Mouse (Mus musculus): ENCODE results near the gene Taf1b. TPM values are rescaled to one million over a fixed set of nuclear protein-coding genes. Genes with fewer than 3 reads are reported as not detected.

Gene Taf1b
- polyA plus RNA-seq, 1 experiment from 2014 or later: 22.9 TPM

GRCm38 (mm10) chr12:24537201-24537600 is 39.0 kb downstream of the Taf1b start:
- Histone ChIP-seq H3K4me1 (replicated peaks; ENCODE audit: control insufficient read depth, insufficient read depth, low read length) (no peaks in the 10 kb centered on the region), H3K9me3 (ENCODE audit: control insufficient read depth, low read length) (no peaks in the 10 kb centered on the region), H3K4me2 (ENCODE audit: low read length) (no peak overlapping the region), H3K4me3 (ENCODE audit: low read depth, low read length) (no peak overlapping the region), H3K27ac (ENCODE audit: low read depth) (no peak overlapping the region), H3K36me3 (ENCODE audit: control insufficient read depth, insufficient read depth, low read length) (peaks cover 6% of the 10 kb centered on the region; the same call in 1 of the 2 replicates), H3K27me3 (replicated peaks; ENCODE audit: control insufficient read depth, insufficient read depth, low read length) (no peaks in the 10 kb centered on the region), H3K9ac (ENCODE audit: low read length) (no peak overlapping the region)
- 79% methylated on average over 2 of the region's 2 CpGs for WGBS
- no peak for ATAC-seq (replicated peaks; ENCODE audit: low FRiP score, low TSS enrichment, low read depth)
- no peak for DNase-seq (ENCODE audit: low spot score)

DNA sequence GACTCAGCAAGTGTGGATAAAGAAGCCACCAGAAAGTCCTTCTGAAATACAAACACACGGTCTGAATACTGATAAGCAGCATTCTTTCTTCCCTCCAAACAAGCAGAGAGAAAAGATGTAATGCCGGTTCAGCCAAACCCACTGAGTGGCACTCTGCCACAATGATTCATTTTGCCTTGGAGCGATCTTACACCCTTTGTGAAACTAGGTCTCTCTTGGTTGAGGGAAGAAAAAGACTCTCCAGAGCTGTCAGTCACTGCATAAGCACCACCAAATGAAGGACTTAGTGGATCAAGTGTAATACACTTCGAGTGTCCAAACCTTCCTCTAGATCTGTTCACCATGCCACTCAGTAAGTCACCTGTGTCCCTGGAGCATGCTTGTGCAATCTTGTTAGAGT is 39.8 kb downstream of the Taf1b start:
- Histone ChIP-seq H3K4me3 (ENCODE audit: low read depth, low read length) (no peak overlapping the region), H3K27me3 (replicated peaks; ENCODE audit: control insufficient read depth, insufficient read depth, low read length) (no peaks in the 10 kb centered on the region), H3K4me1 (replicated peaks; ENCODE audit: control insufficient read depth, insufficient read depth, low read length) (no peaks in the 10 kb centered on the region), H3K36me3 (ENCODE audit: control insufficient read depth, insufficient read depth, low read length) (peaks cover 6% of the 10 kb centered on the region; the same call in 1 of the 2 replicates), H3K4me2 (ENCODE audit: low read length) (no peak overlapping the region), H3K9ac (ENCODE audit: low read length) (no peak overlapping the region), H3K27ac (ENCODE audit: low read depth) (no peak overlapping the region), H3K9me3 (ENCODE audit: control insufficient read depth, low read length) (no peaks in the 10 kb centered on the region)
- ATAC-seq (replicated peaks; ENCODE audit: low FRiP score, low TSS enrichment, low read depth) (no peak), DNase-seq (ENCODE audit: low spot score) (no peak)
- 82% methylated on average over 4 of the region's 4 CpGs for WGBS

- 79% methylated on average over 16 of the region's 16 CpGs for WGBS
- no peak for ATAC-seq (replicated peaks; ENCODE audit: low FRiP score, low TSS enrichment, low read depth)
- Histone ChIP-seq H3K4me2 (ENCODE audit: low read length) (no peak overlapping the region), H3K9ac (ENCODE audit: low read length) (no peak overlapping the region), H3K36me3 (ENCODE audit: control insufficient read depth, insufficient read depth, low read length) (peaks cover 16% of the 10 kb centered on the region; the same call in 1 of the 2 replicates), H3K4me3 (ENCODE audit: low read depth, low read length) (no peak overlapping the region), H3K9me3 (ENCODE audit: control insufficient read depth, low read length) (no peaks in the 10 kb centered on the region), H3K4me1 (replicated peaks; ENCODE audit: control insufficient read depth, insufficient read depth, low read length) (no peaks in the 10 kb centered on the region), H3K27me3 (replicated peaks; ENCODE audit: control insufficient read depth, insufficient read depth, low read length) (no peaks in the 10 kb centered on the region), H3K27ac (ENCODE audit: low read depth) (no peak overlapping the region)
- no peak for DNase-seq (ENCODE audit: low spot score)
These were observed 43.4 kb downstream of the Taf1b start for GRCm38 (mm10) chr12:24541426-24542154.

DNA sequence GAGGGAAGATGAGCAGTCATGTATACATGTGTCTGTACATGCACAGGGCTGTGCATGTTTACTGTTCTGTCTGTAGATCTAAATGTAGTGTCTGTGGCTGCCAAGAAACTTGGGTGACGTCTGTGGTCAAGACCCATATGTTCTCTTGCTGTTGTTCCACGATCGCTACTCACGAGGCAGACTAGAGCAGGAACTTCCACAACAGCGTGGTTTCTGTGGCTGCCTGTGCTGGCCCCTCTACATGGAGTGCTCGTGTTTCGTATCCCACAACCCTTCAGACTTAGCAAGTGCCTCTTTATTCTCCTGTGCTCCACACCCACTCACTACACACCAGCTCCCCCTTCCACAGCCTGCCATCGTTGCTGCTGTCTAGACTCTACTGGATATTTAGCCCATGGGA is 49.5 kb downstream of the Taf1b start:
- ATAC-seq (replicated peaks; ENCODE audit: low FRiP score, low TSS enrichment, low read depth) (no peak), DNase-seq (ENCODE audit: low spot score) (no peak)
- 80% methylated on average over 8 of the region's 8 CpGs for WGBS
- no peak overlapping the region for H3K27ac ChIP-seq (ENCODE audit: low read depth)
- H3K9ac ChIP-seq (ENCODE audit: low read length): no peak overlapping the region
- no peaks in the 10 kb centered on the region for H3K27me3 ChIP-seq (replicated peaks; ENCODE audit: control insufficient read depth, insufficient read depth, low read length)
- no peaks in the 10 kb centered on the region for H3K4me1 ChIP-seq (replicated peaks; ENCODE audit: control insufficient read depth, insufficient read depth, low read length)
- H3K9me3 ChIP-seq (ENCODE audit: control insufficient read depth, low read length): no peaks in the 10 kb centered on the region
- no peak overlapping the region for H3K4me2 ChIP-seq (ENCODE audit: low read length)
- H3K4me3 ChIP-seq (ENCODE audit: low read depth, low read length): no peak overlapping the region
- H3K36me3 ChIP-seq (ENCODE audit: control insufficient read depth, insufficient read depth, low read length): peaks cover 10% of the 10 kb centered on the region

DNA sequence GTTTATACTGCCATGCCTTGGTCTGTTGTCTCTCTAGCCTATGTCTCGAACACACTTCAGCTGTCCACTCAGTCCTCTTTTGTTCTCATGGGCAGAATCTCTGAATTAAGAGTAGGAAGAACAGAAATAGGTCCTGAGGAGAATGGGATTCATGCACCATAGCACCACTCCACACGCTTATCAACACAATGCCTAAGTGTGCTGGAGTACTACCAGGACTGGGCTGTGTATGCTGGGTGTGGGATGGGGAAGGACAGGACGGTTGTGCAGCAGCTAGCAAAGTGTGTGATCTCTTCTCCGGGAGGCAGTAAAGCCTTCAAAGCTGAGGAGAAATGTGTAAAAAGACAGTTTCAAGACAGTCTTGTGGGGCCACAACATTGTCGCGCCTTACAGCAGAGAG is 50.7 kb downstream of the Taf1b start:
- H3K27me3 ChIP-seq (replicated peaks; ENCODE audit: control insufficient read depth, insufficient read depth, low read length): no peaks in the 10 kb centered on the region
- no peak for DNase-seq (ENCODE audit: low spot score)
- no peaks in the 10 kb centered on the region for H3K4me1 ChIP-seq (replicated peaks; ENCODE audit: control insufficient read depth, insufficient read depth, low read length)
- peaks cover 10% of the 10 kb centered on the region for H3K36me3 ChIP-seq (ENCODE audit: control insufficient read depth, insufficient read depth, low read length)
- WGBS: 90% methylated on average over 6 of the region's 6 CpGs
- no peak overlapping the region for H3K4me2 ChIP-seq (ENCODE audit: low read length)
- ATAC-seq (replicated peaks; ENCODE audit: low FRiP score, low TSS enrichment, low read depth): no peak
- H3K4me3 ChIP-seq (ENCODE audit: low read depth, low read length): no peak overlapping the region
- H3K9ac ChIP-seq (ENCODE audit: low read length): no peak overlapping the region
- H3K9me3 ChIP-seq (ENCODE audit: control insufficient read depth, low read length): no peaks in the 10 kb centered on the region
- H3K27ac ChIP-seq (ENCODE audit: low read depth): no peak overlapping the region

- H3K27ac ChIP-seq (ENCODE audit: low read depth): no peak overlapping the region
- no peaks in the 10 kb centered on the region; the same call in 1 of the 2 replicates for H3K36me3 ChIP-seq (ENCODE audit: control insufficient read depth, insufficient read depth, low read length)
- H3K4me2 ChIP-seq (ENCODE audit: low read length): no peak overlapping the region
- no peaks in the 10 kb centered on the region for H3K9me3 ChIP-seq (ENCODE audit: control insufficient read depth, low read length)
- H3K27me3 ChIP-seq (replicated peaks; ENCODE audit: control insufficient read depth, insufficient read depth, low read length): no peaks in the 10 kb centered on the region
- DNase-seq (ENCODE audit: low spot score) (no peak), ATAC-seq (replicated peaks; ENCODE audit: low FRiP score, low TSS enrichment, low read depth) (no peak)
- H3K4me1 ChIP-seq (replicated peaks; ENCODE audit: control insufficient read depth, insufficient read depth, low read length): no peaks in the 10 kb centered on the region
- no peak overlapping the region for H3K9ac ChIP-seq (ENCODE audit: low read length)
- H3K4me3 ChIP-seq (ENCODE audit: low read depth, low read length): no peak overlapping the region
- WGBS: 79% methylated on average over 2 of the region's 2 CpGs
These were observed 54.4 kb downstream of the Taf1b start for GRCm38 (mm10) chr12:24552531-24552930.

- H3K27ac ChIP-seq (ENCODE audit: low read depth): no peak overlapping the region
- ATAC-seq (replicated peaks; ENCODE audit: low FRiP score, low TSS enrichment, low read depth): no peak
- no peak for DNase-seq (ENCODE audit: low spot score)
- 79% methylated on average over 8 of the region's 8 CpGs for WGBS
- no peaks in the 10 kb centered on the region for H3K9me3 ChIP-seq (ENCODE audit: control insufficient read depth, low read length)
- H3K4me3 ChIP-seq (ENCODE audit: low read depth, low read length): no peak overlapping the region
- no peaks in the 10 kb centered on the region for H3K27me3 ChIP-seq (replicated peaks; ENCODE audit: control insufficient read depth, insufficient read depth, low read length)
- peaks cover 5% of the 10 kb centered on the region; the same call in 1 of the 2 replicates for H3K36me3 ChIP-seq (ENCODE audit: control insufficient read depth, insufficient read depth, low read length)
- no peak overlapping the region for H3K4me2 ChIP-seq (ENCODE audit: low read length)
- no peak overlapping the region for H3K9ac ChIP-seq (ENCODE audit: low read length)
- H3K4me1 ChIP-seq (replicated peaks; ENCODE audit: control insufficient read depth, insufficient read depth, low read length): no peaks in the 10 kb centered on the region
These were observed 57.8 kb downstream of the Taf1b start for GRCm38 (mm10) chr12:24555976-24556375.

- Histone ChIP-seq H3K27me3 (replicated peaks; ENCODE audit: control insufficient read depth, insufficient read depth, low read length) (no peaks in the 10 kb centered on the region), H3K4me1 (replicated peaks; ENCODE audit: control insufficient read depth, insufficient read depth, low read length) (no peaks in the 10 kb centered on the region), H3K36me3 (ENCODE audit: control insufficient read depth, insufficient read depth, low read length) (peaks cover under 1% of the 10 kb centered on the region; the same call in 1 of the 2 replicates), H3K4me2 (ENCODE audit: low read length) (no peak overlapping the region), H3K9ac (ENCODE audit: low read length) (no peak overlapping the region), H3K4me3 (ENCODE audit: low read depth, low read length) (no peak overlapping the region), H3K27ac (ENCODE audit: low read depth) (no peak overlapping the region), H3K9me3 (ENCODE audit: control insufficient read depth, low read length) (no peaks in the 10 kb centered on the region)
- ATAC-seq (replicated peaks; ENCODE audit: low FRiP score, low TSS enrichment, low read depth) (no peak), DNase-seq (ENCODE audit: low spot score) (no peak)
- 83% methylated on average over 7 of the region's 7 CpGs for WGBS
These were observed 65.3 kb downstream of the Taf1b start for GRCm38 (mm10) chr12:24563395-24563960.

DNA sequence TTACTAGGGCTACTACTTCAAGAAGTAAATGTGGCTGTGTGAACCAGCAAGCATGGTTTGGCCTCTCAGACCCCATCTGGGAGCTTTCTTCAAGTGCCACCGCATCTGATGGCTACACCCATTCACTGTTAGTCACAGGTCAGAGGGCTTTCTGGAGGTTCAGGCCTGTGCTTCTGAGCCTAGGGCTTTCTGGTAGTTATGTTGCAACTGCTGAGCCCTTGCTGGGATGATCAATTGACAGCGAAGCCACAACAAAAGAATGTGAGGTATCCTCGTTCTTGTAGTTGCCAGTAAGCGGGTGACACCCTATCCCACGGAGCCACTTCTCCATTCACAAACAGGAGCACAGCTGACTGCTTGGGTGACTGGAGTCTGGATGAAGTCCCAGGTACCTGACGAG is 67.2 kb downstream of the Taf1b start:
- no peak for DNase-seq (ENCODE audit: low spot score)
- Histone ChIP-seq H3K9me3 (ENCODE audit: control insufficient read depth, low read length) (no peaks in the 10 kb centered on the region), H3K27me3 (replicated peaks; ENCODE audit: control insufficient read depth, insufficient read depth, low read length) (peaks cover 2% of the 10 kb centered on the region; the same call in 1 of the 2 replicates), H3K4me2 (ENCODE audit: low read length) (no peak overlapping the region), H3K9ac (ENCODE audit: low read length) (no peak overlapping the region), H3K4me1 (replicated peaks; ENCODE audit: control insufficient read depth, insufficient read depth, low read length) (no peaks in the 10 kb centered on the region), H3K36me3 (ENCODE audit: control insufficient read depth, insufficient read depth, low read length) (no peaks in the 10 kb centered on the region), H3K4me3 (ENCODE audit: low read depth, low read length) (no peak overlapping the region), H3K27ac (ENCODE audit: low read depth) (no peak overlapping the region)
- WGBS: 74% methylated on average over 6 of the region's 6 CpGs
- ATAC-seq (replicated peaks; ENCODE audit: low FRiP score, low TSS enrichment, low read depth): no peak

Measured in intestine, embryonic 14.5 days (tissue).